Mouse (Mus musculus): Measurements from ENCODE around the gene Fkbp2.

- peak; percentile 93 for TF ChIP-seq POLR2A (IDR thresholded peaks at IDR 0.05; ENCODE audit: insufficient read length, low read depth)
- no peak for TF ChIP-seq CEBPB (IDR thresholded peaks at IDR 0.05; ENCODE audit: insufficient read depth, poor library complexity, severe bottlenecking)
- TF ChIP-seq MAX (IDR thresholded peaks at IDR 0.05; ENCODE audit: low read depth): no peak
- TF ChIP-seq TCF12 (IDR thresholded peaks at IDR 0.05; ENCODE audit: insufficient read depth, poor library complexity, severe bottlenecking): no peak
Measured at GRCm38 (mm10) chr19:6969665-6970381, 10.5 kb downstream of the Fkbp2 start.

Measured in myocyte (in vitro differentiated cells).